Mouse (Mus musculus): Measurements from ENCODE around the gene Cdc6. TPM values are rescaled to one million over a fixed set of nuclear protein-coding genes. Genes with fewer than 3 reads are reported as not detected.
A peak's percentile ranks its signal among the peaks of the same experiment; 100 is the strongest.

Gene Cdc6
- polyA plus RNA-seq (2014; fragmentation: Nextera tagmentation; extraction: Ambion mirVana): 15.6 and 17.5 TPM in 2 replicates

DNA sequence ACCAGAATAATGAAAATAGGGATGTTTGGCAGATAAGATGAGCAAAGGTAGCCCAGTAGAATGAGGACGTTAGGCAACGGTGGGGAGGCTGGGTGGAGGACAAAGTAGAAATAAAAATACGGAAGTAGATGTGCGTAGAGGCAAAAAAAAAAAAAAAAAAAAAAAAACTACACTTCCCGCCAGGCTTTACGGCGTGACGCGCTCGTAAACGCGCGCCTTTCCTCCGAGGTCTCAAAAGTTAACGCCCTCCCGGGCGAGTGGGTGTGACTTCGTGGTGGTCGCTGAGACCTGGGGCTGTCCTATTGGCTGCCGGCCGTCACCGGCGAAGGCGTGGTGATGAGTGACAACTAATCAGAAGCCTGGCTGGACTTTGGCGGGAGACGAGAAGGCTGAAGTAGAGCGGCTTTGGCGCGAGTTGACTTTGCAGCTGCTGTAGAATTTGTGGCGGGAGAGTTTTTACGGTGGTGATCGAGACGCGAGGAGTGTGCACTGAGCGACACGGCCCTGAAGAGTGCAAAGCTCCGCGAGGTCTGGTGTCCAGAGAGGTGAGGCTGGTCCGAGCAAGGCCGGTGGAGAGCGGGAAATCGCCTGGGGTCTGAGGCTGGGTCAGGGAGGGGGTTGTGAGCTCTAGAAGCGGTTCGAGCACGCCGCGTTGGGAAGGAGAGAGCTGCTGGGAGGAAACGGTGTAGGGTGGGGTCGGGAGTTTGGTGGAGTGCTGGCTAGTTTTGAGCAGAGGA is at the start of gene Cdc6:
Gene Cdc6, plus strand, starts transcription at position 365 of the 737 bp plus-strand sequence.
- peak; percentile 93 for ATAC-seq (ENCODE audit: insufficient number of reproducible peaks, insufficient read depth, low FRiP score, low read depth)
- Histone ChIP-seq H3K27ac (replicated peaks in 1 of 2; ENCODE audit: control insufficient read depth in 1 of 2, insufficient read depth in 1 of 2, low read depth in 2 of 2, low read length in 2 of 2) (peak within 1 kb of the TSS in 1 of 2 experiments; percentile 11; a peak in 1 of 4 replicates), H3K4me2 (ENCODE audit: low read length) (peak within 1 kb of the TSS; percentile 92), H3K36me3 (ENCODE audit: control insufficient read depth, insufficient read depth, low read length) (peaks cover 27% of the 10 kb centered on the region), H3K9ac (ENCODE audit: low read length) (peak within 1 kb of the TSS; percentile 76), H3K27me3 (ENCODE audit: control insufficient read depth, insufficient read depth, low read length) (no peaks in the 10 kb centered on the region), H3K9me3 (ENCODE audit: control insufficient read depth, low read length) (no peaks in the 10 kb centered on the region), H3K4me3 (ENCODE audit: control insufficient read depth in 1 of 2, insufficient read depth in 1 of 2, low read depth in 1 of 2, low read length in 2 of 2) (peak within 1 kb of the TSS; percentile 62 to 65), H3K4me1 (ENCODE audit: control insufficient read depth in 2 of 2, insufficient read depth in 2 of 2, low read length in 2 of 2) (peaks cover 20 to 43% of the 10 kb centered on the region in 2 experiments)
- 0% methylated on average over 49 of the region's 49 CpGs for WGBS

GRCm38 (mm10) chr11:98858759-98859731 is 48.6 kb upstream of the Cdc6 start:
- 37% methylated on average over 14 of the region's 14 CpGs for WGBS
- Histone ChIP-seq H3K9me3 (ENCODE audit: control insufficient read depth, low read length) (no peaks in the 10 kb centered on the region), H3K27me3 (ENCODE audit: control insufficient read depth, insufficient read depth, low read length) (no peaks in the 10 kb centered on the region), H3K27ac (replicated peaks in 1 of 2; ENCODE audit: control insufficient read depth in 1 of 2, insufficient read depth in 1 of 2, low read depth in 2 of 2, low read length in 2 of 2) (no peak overlapping the region), H3K36me3 (ENCODE audit: control insufficient read depth, insufficient read depth, low read length) (no peaks in the 10 kb centered on the region), H3K9ac (ENCODE audit: low read length) (no peak overlapping the region), H3K4me3 (ENCODE audit: control insufficient read depth in 1 of 2, insufficient read depth in 1 of 2, low read depth in 1 of 2, low read length in 2 of 2) (no peak overlapping the region), H3K4me2 (ENCODE audit: low read length) (no peak overlapping the region), H3K4me1 (ENCODE audit: control insufficient read depth in 2 of 2, insufficient read depth in 2 of 2, low read length in 2 of 2) (0 out of 4 replicates have a peak, but pooled peaks cover 0 to 3% of the 10 kb centered on the region in 2 experiments)
- 0 out of 2 replicates have a peak, but pooled peaks have one; percentile 33 for ATAC-seq (ENCODE audit: insufficient number of reproducible peaks, insufficient read depth, low FRiP score, low read depth)

DNA sequence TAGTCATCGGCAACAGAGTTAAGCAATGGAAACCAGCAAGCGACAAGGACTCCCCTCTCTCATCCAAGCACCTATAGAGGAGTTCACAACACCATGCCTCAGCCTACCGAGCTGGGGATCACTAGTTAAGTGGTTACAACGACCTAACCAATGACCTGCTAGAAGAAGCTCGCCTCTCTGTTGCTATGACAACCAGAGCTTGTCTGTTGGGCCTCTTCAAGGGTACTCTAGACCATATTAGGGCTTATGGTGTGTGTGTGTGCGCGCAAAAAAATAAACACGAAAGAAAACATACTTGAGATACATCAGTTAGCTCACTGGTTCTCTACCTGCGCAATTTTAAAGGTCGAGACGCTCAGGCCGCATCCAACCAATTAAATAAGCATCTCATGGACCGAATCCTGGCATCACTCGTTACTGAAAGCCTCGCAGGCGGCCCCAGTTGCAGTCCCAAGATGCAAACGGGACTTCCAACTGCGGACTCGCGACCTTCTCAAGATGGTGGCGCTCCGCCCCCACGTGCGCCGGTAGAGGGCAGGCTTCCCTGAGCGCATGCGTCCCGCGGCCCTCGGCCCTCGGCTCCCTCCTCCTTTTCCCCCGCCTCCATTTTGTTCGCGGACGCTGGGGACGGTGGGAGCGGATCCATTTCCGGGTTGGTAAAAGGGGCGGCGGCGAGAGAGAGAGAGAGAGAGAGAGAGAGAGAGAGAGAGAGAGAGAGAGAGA is 44.4 kb upstream of the Cdc6 start, which contains the start of gene Wipf2:
Gene Wipf2, plus strand, starts transcription at position 611 of the 723 bp plus-strand sequence.
- ATAC-seq (ENCODE audit: insufficient number of reproducible peaks, insufficient read depth, low FRiP score, low read depth): peak; percentile 89
- peak within 1 kb of the TSS; percentile 84 for H3K4me2 ChIP-seq (ENCODE audit: low read length)

GRCm38 (mm10) chr11:98863751-98864429 is 43.7 kb upstream of the Cdc6 start:
- H3K4me2 ChIP-seq (ENCODE audit: low read length): peak overlapping the region; percentile 84
- H3K9ac ChIP-seq (ENCODE audit: low read length): peak overlapping the region; percentile 86
- H3K4me3 ChIP-seq (ENCODE audit: control insufficient read depth in 1 of 2, insufficient read depth in 1 of 2, low read depth in 1 of 2, low read length in 2 of 2): peak overlapping the region; percentile 72 to 94
- under 1% methylated on average over 37 of the region's 39 CpGs for WGBS
- H3K9me3 ChIP-seq (ENCODE audit: control insufficient read depth, low read length): no peaks in the 10 kb centered on the region
- H3K36me3 ChIP-seq (ENCODE audit: control insufficient read depth, insufficient read depth, low read length): peaks cover 30% of the 10 kb centered on the region
- H3K27ac ChIP-seq (replicated peaks in 1 of 2; ENCODE audit: control insufficient read depth in 1 of 2, insufficient read depth in 1 of 2, low read depth in 2 of 2, low read length in 2 of 2): peak overlapping the region; percentile 86 to 91
- H3K27me3 ChIP-seq (ENCODE audit: control insufficient read depth, insufficient read depth, low read length): no peaks in the 10 kb centered on the region
- peaks cover 2 to 7% of the 10 kb centered on the region in 2 experiments; a peak in 3 of 4 replicates for H3K4me1 ChIP-seq (ENCODE audit: control insufficient read depth in 2 of 2, insufficient read depth in 2 of 2, low read length in 2 of 2)
- ATAC-seq (ENCODE audit: insufficient number of reproducible peaks, insufficient read depth, low FRiP score, low read depth): peak; percentile 58

More for the DNA sequence above, 44.4 kb upstream of the Cdc6 start, which contains the start of gene Wipf2:
- Histone ChIP-seq H3K9ac (ENCODE audit: low read length) (peak within 1 kb of the TSS; percentile 86), H3K4me3 (ENCODE audit: control insufficient read depth in 1 of 2, insufficient read depth in 1 of 2, low read depth in 1 of 2, low read length in 2 of 2) (peak within 1 kb of the TSS; percentile 72 to 94), H3K27me3 (ENCODE audit: control insufficient read depth, insufficient read depth, low read length) (no peaks in the 10 kb centered on the region), H3K27ac (replicated peaks in 1 of 2; ENCODE audit: control insufficient read depth in 1 of 2, insufficient read depth in 1 of 2, low read depth in 2 of 2, low read length in 2 of 2) (peak within 1 kb of the TSS; percentile 86 to 91), H3K4me1 (ENCODE audit: control insufficient read depth in 2 of 2, insufficient read depth in 2 of 2, low read length in 2 of 2) (peaks cover 2 to 9% of the 10 kb centered on the region in 2 experiments; a peak in 3 of 4 replicates), H3K36me3 (ENCODE audit: control insufficient read depth, insufficient read depth, low read length) (peaks cover 23% of the 10 kb centered on the region), H3K9me3 (ENCODE audit: control insufficient read depth, low read length) (no peaks in the 10 kb centered on the region)
- 7% methylated on average over 37 of the region's 41 CpGs for WGBS

- no peaks in the 10 kb centered on the region for H3K9me3 ChIP-seq (ENCODE audit: control insufficient read depth, low read length)
- H3K36me3 ChIP-seq (ENCODE audit: control insufficient read depth, insufficient read depth, low read length): peaks cover 41% of the 10 kb centered on the region
- H3K27ac ChIP-seq (replicated peaks in 1 of 2; ENCODE audit: control insufficient read depth in 1 of 2, insufficient read depth in 1 of 2, low read depth in 2 of 2, low read length in 2 of 2): no peak overlapping the region
- no peak for ATAC-seq (ENCODE audit: insufficient number of reproducible peaks, insufficient read depth, low FRiP score, low read depth)
- no peak overlapping the region for H3K9ac ChIP-seq (ENCODE audit: low read length)
- no peaks in the 10 kb centered on the region for H3K27me3 ChIP-seq (ENCODE audit: control insufficient read depth, insufficient read depth, low read length)
- WGBS: 83% methylated on average over 12 of the region's 12 CpGs
- no peak overlapping the region for H3K4me2 ChIP-seq (ENCODE audit: low read length)
- peaks cover 5 to 23% of the 10 kb centered on the region in 2 experiments for H3K4me1 ChIP-seq (ENCODE audit: control insufficient read depth in 2 of 2, insufficient read depth in 2 of 2, low read length in 2 of 2)
- no peak overlapping the region for H3K4me3 ChIP-seq (ENCODE audit: control insufficient read depth in 1 of 2, insufficient read depth in 1 of 2, low read depth in 1 of 2, low read length in 2 of 2)
Measured at GRCm38 (mm10) chr11:98867293-98867692, 40.3 kb upstream of the Cdc6 start.

- no peak overlapping the region for H3K27ac ChIP-seq (replicated peaks in 1 of 2; ENCODE audit: control insufficient read depth in 1 of 2, insufficient read depth in 1 of 2, low read depth in 2 of 2, low read length in 2 of 2)
- no peak overlapping the region for H3K9ac ChIP-seq (ENCODE audit: low read length)
- no peak overlapping the region for H3K4me3 ChIP-seq (ENCODE audit: control insufficient read depth in 1 of 2, insufficient read depth in 1 of 2, low read depth in 1 of 2, low read length in 2 of 2)
- ATAC-seq (ENCODE audit: insufficient number of reproducible peaks, insufficient read depth, low FRiP score, low read depth): no peak
- H3K27me3 ChIP-seq (ENCODE audit: control insufficient read depth, insufficient read depth, low read length): no peaks in the 10 kb centered on the region
- H3K4me1 ChIP-seq (ENCODE audit: control insufficient read depth in 2 of 2, insufficient read depth in 2 of 2, low read length in 2 of 2): peaks cover 4 to 25% of the 10 kb centered on the region in 2 experiments; a peak in 3 of 4 replicates
- no peaks in the 10 kb centered on the region for H3K9me3 ChIP-seq (ENCODE audit: control insufficient read depth, low read length)
- H3K4me2 ChIP-seq (ENCODE audit: low read length): no peak overlapping the region
- H3K36me3 ChIP-seq (ENCODE audit: control insufficient read depth, insufficient read depth, low read length): peaks cover 46% of the 10 kb centered on the region
- WGBS: 92% methylated on average over 8 of the region's 8 CpGs
Measured at GRCm38 (mm10) chr11:98869906-98870305, 37.7 kb upstream of the Cdc6 start.
